Mouse (Mus musculus) intestine, embryonic 16.5 days (tissue): ENCODE measurements at regions not wholly inside any gene's neighbourhood (a gene's known extent, or its start where the extent isn't known, plus 50 kb on each side); places are given as distances from the start of the nearest gene placed in this dataset.

Experiments
- ATAC-seq: fragments of 200-750 bp; cut with Nextera tagmentation; 2 replicates; pipeline ENCODE4 v1.8.0; 2017; ENCODE audit warnings: moderate TSS enrichment, moderate library complexity
- H3K27ac ChIP-seq: fragments of 300-500 bp; sonication (generic); 2 replicates; pipeline ENCODE4 v1.5.1; 2014; ENCODE audit warnings: mild to moderate bottlenecking, low read length
- H3K27me3 ChIP-seq: fragments of 300-500 bp; sonication (generic); replicated peaks from 2 replicates; pipeline ENCODE4 v1.6.1; 2014; ENCODE audit warnings: low read length, control low read depth, mixed read lengths; ENCODE audit not compliant: control insufficient read depth, insufficient read depth
- H3K36me3 ChIP-seq: fragments of 300-500 bp; sonication (generic); 2 replicates; pipeline ENCODE4 v1.6.1; 2014; ENCODE audit warnings: low read length, control low read depth; ENCODE audit not compliant: control insufficient read depth, insufficient read depth
- H3K4me1 ChIP-seq: fragments of 300-500 bp; sonication (generic); 2 replicates; pipeline ENCODE4 v1.6.1; 2014; ENCODE audit warnings: low read length, control low read depth, mixed read lengths; ENCODE audit not compliant: control insufficient read depth, insufficient read depth
- H3K4me2 ChIP-seq: fragments of 300-500 bp; sonication (generic); 2 replicates; pipeline ENCODE4 v1.6.1; 2014; ENCODE audit warnings: low read depth, low read length, control low read depth
- H3K4me3 ChIP-seq: fragments of 300-500 bp; sonication (generic); 2 replicates; pipeline ENCODE4 v1.5.1; 2014; ENCODE audit warnings: mild to moderate bottlenecking, low read length
- H3K9ac ChIP-seq: fragments of 300-500 bp; sonication (generic); 2 replicates; pipeline ENCODE4 v1.6.1; 2014; ENCODE audit warnings: low read depth, low read length
- H3K9me3 ChIP-seq: fragments of 300-500 bp; sonication (generic); 2 replicates; pipeline ENCODE4 v1.6.1; 2016; ENCODE audit warnings: low read length, control low read depth; ENCODE audit not compliant: control insufficient read depth
- WGBS: fragments of 180-500 bp; shearing (Covaris S2); extraction: QIAGEN DNeasy Blood & Tissue Kit; methylation state at CpG from one replicate; pipeline ENCODE4 v1.1.7; 2014; 5-methylcytosine and 5-hydroxymethylcytosine counted together

GRCm38 (mm10) chr8:109249691-109250090 is 244.1 kb upstream of the Pmfbp1 start:
- no peak overlapping the region for H3K9ac ChIP-seq
- no peak for ATAC-seq
- no peak overlapping the region for H3K4me2 ChIP-seq
- 84% methylated on average over 9 of the region's 9 CpGs for WGBS
- H3K4me3 ChIP-seq: no peak overlapping the region
- no peaks in the 10 kb centered on the region for H3K4me1 ChIP-seq
- H3K36me3 ChIP-seq: no peaks in the 10 kb centered on the region
- H3K27me3 ChIP-seq: no peaks in the 10 kb centered on the region
- no peak overlapping the region for H3K27ac ChIP-seq
- no peaks in the 10 kb centered on the region for H3K9me3 ChIP-seq

- Histone ChIP-seq H3K9me3 (no peaks in the 10 kb centered on the region), H3K27me3 (no peaks in the 10 kb centered on the region), H3K4me1 (no peaks in the 10 kb centered on the region), H3K4me3 (no peak overlapping the region), H3K27ac (no peak overlapping the region), H3K4me2 (no peak overlapping the region), H3K36me3 (no peaks in the 10 kb centered on the region), H3K9ac (no peak overlapping the region)
- ATAC-seq: no peak
- 79% methylated on average over 8 of the region's 8 CpGs for WGBS
Observed at GRCm38 (mm10) chr8:109250551-109250950, 243.3 kb upstream of the Pmfbp1 start.

GRCm38 (mm10) chr8:109251360-109251798 is 242.4 kb upstream of the Pmfbp1 start:
- Histone ChIP-seq H3K9ac (no peak overlapping the region), H3K27me3 (no peaks in the 10 kb centered on the region), H3K4me1 (no peaks in the 10 kb centered on the region), H3K27ac (no peak overlapping the region), H3K4me3 (no peak overlapping the region), H3K4me2 (no peak overlapping the region), H3K9me3 (no peaks in the 10 kb centered on the region), H3K36me3 (no peaks in the 10 kb centered on the region)
- ATAC-seq: no peak
- WGBS: 72% methylated on average over 24 of the region's 24 CpGs

GRCm38 (mm10) chr8:109252404-109252803 is 241.4 kb upstream of the Pmfbp1 start:
- no peak overlapping the region for H3K9ac ChIP-seq
- H3K36me3 ChIP-seq: no peaks in the 10 kb centered on the region
- 60% methylated on average over 4 of the region's 4 CpGs for WGBS
- H3K4me3 ChIP-seq: no peak overlapping the region
- no peaks in the 10 kb centered on the region for H3K9me3 ChIP-seq
- no peaks in the 10 kb centered on the region for H3K27me3 ChIP-seq
- H3K27ac ChIP-seq: no peak overlapping the region
- no peak overlapping the region for H3K4me2 ChIP-seq
- no peaks in the 10 kb centered on the region for H3K4me1 ChIP-seq
- no peak for ATAC-seq

- 14% methylated on average over 5 of the region's 5 CpGs for WGBS
- no peaks in the 10 kb centered on the region for H3K9me3 ChIP-seq
- no peak overlapping the region for H3K4me2 ChIP-seq
- H3K27ac ChIP-seq: no peak overlapping the region
- no peak overlapping the region for H3K4me3 ChIP-seq
- ATAC-seq: no peak
- H3K9ac ChIP-seq: no peak overlapping the region
- H3K4me1 ChIP-seq: no peaks in the 10 kb centered on the region
- H3K36me3 ChIP-seq: no peaks in the 10 kb centered on the region
- no peaks in the 10 kb centered on the region for H3K27me3 ChIP-seq
Observed at GRCm38 (mm10) chr8:109279129-109279528, 214.7 kb upstream of the Pmfbp1 start.

- Histone ChIP-seq H3K27me3 (no peaks in the 10 kb centered on the region), H3K4me2 (no peak overlapping the region), H3K9me3 (no peaks in the 10 kb centered on the region), H3K27ac (no peak overlapping the region), H3K4me1 (no peaks in the 10 kb centered on the region), H3K4me3 (no peak overlapping the region), H3K9ac (no peak overlapping the region), H3K36me3 (no peaks in the 10 kb centered on the region)
- 76% methylated on average over 2 of the region's 2 CpGs for WGBS
- ATAC-seq: no peak
Observed at GRCm38 (mm10) chr8:109280540-109280939, 213.3 kb upstream of the Pmfbp1 start.

GRCm38 (mm10) chr8:109281598-109281997 is 212.2 kb upstream of the Pmfbp1 start:
- no peak overlapping the region for H3K9ac ChIP-seq
- no peak overlapping the region for H3K4me3 ChIP-seq
- WGBS: 59% methylated on average over 10 of the region's 10 CpGs
- no peaks in the 10 kb centered on the region for H3K4me1 ChIP-seq
- no peak for ATAC-seq
- H3K4me2 ChIP-seq: no peak overlapping the region
- no peaks in the 10 kb centered on the region for H3K36me3 ChIP-seq
- no peaks in the 10 kb centered on the region for H3K27me3 ChIP-seq
- H3K9me3 ChIP-seq: no peaks in the 10 kb centered on the region
- no peak overlapping the region for H3K27ac ChIP-seq

GRCm38 (mm10) chr8:109310670-109311386 is 183.0 kb upstream of the Pmfbp1 start:
- 64% methylated on average over 17 of the region's 17 CpGs for WGBS
- no peak overlapping the region for H3K27ac ChIP-seq
- no peak overlapping the region for H3K4me2 ChIP-seq
- H3K9me3 ChIP-seq: 0 out of 2 replicates have a peak, but pooled peaks cover 4% of the 10 kb centered on the region
- no peak overlapping the region for H3K9ac ChIP-seq
- no peak overlapping the region for H3K4me3 ChIP-seq
- H3K36me3 ChIP-seq: no peaks in the 10 kb centered on the region
- no peaks in the 10 kb centered on the region for H3K27me3 ChIP-seq
- no peak for ATAC-seq
- H3K4me1 ChIP-seq: no peaks in the 10 kb centered on the region

- Histone ChIP-seq H3K27me3 (no peaks in the 10 kb centered on the region), H3K4me1 (no peaks in the 10 kb centered on the region), H3K4me3 (no peak overlapping the region), H3K9ac (no peak overlapping the region), H3K36me3 (no peaks in the 10 kb centered on the region), H3K27ac (no peak overlapping the region), H3K9me3 (0 out of 2 replicates have a peak, but pooled peaks cover 4% of the 10 kb centered on the region), H3K4me2 (no peak overlapping the region)
- WGBS: 61% methylated on average over 17 of the region's 17 CpGs
- no peak for ATAC-seq
Observed at GRCm38 (mm10) chr8:109311484-109312210, 182.2 kb upstream of the Pmfbp1 start.
